Mouse (Mus musculus) retina, postnatal 1 day (tissue): ENCODE results near the gene Cflar.
A peak's percentile ranks its signal among the peaks of the same experiment; 100 is the strongest.

Experiments
- DNase-seq: peaks from one replicate; pipeline ENCODE4 v3.0.0-alpha.2; 2012

The Cflar gene

DNA sequence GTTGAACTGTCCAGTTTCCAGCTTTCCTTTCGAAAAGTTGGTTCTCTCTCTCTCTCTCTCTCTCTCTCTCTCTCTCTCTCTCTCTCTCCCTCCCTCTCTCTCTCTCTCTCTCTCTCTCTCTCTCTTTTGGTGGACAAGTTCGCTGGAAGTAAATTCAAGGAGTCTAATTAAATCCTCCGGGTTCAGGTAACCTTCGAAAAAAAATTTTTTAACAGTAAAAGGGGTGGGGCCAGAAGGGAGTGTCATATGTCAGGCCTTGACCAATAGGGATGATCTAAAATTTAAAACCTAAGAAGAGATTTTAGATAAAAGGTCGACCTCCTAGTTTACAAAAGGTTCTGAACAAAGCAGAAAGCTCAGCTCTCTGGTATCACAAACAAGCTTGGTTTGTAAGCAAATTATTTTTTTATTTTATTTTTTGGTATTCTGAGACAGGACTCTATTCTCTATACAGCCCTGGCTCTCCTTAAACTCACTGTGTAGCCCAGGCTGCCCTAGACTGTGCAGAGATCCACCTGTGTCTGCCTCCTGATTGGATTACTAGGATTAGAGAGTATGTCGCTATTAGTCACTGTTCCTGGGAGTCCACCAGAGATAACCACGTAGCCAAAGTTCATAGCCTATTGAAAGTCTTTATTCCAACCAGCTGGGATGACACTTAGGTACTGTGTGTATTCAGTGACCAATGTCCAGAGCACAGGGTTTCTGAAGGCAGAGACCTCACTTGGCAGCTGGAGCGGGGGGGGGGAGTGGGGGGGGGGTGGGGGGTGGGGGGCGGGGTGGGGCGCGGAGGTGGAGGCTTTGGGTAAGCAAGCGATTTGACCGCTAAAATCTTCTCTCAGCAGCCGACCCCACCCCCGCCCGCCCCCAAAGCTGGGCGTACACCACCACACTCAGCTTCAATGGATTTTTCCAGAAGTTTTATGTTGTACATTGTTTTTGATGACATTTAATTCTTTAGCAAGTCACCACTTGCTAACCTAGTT lies 1.1 kb downstream of the Cflar start:
- peak; percentile 79 for DNase-seq

DNA sequence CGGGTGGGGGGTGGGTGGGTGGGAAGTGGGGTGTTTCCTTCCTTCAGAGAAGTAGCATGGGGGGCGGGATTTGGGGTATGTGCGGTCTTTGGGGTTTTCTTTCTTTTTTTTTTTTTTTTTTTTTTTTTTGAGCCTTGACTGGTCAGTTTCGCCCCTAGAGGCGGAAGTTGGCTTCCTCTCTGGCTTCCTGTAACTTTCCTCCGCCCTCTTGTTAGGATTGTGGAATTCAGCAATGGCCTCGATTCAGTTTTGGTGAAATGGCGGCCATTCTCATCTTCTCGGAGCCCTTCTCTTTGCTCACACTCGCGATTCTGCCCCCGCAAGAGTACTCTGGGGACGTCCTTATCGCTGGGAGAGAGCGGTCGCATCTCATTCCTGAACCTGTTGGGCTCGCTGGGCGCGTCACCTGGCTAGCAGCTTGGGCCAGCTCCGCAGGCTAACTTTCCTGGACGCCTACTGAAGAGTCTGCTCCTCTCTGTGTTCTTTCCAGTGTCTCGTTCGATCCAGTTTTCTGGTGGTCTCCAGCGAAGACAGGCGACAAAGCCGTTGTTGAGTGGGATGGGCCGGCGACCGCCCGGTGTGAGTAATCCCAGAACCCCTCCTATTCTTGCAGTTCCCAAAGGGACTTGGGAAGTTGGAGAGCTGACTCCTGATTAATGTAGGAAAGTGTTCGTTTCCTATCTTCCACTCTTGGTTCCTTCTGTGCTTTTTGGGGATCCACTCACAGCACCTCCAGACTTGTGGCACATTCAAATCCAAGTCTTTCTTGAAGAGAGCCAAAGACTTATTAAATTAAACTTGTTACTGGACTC lies 2.0 kb downstream of the Cflar start:
- peak; percentile 86 for DNase-seq

DNA sequence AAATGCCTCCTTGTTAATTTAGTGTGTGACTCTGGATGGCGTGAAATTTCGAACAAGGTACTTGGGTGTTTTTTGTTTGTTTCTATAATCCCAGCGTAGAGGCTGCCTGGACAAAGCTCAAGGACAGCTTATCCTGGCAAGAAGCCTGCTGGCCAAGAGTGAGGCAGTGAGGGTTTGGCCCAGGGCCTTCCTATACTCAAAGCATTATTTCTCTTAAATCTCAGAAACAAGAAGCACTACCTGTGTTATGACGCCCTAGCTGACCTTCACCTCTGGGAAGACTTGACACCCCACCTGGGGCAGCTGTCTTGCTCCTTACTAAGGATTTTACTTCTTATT lies 2.6 kb downstream of the Cflar start:
- peak; percentile 26 for DNase-seq

DNA sequence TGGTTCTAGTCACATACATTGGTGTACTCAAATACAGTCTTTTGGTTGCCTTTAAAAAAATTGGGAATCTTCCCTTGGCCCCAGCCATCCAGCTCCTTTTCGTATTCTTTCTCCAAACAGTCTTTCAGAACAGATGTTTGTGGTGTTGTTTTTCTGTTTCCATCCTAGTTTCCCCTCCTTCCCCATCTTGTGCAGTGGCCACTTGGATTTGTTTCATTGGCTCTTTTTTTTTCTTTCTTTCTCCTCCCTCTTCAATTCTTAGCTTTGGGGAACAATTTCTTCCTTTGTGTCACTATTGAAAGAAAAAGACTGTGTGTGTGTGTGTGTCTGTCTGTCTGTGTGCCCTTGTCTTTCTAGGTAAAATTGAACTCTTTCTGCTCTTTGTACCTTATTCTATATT lies 3.1 kb downstream of the Cflar start:
- no peak for DNase-seq

DNA sequence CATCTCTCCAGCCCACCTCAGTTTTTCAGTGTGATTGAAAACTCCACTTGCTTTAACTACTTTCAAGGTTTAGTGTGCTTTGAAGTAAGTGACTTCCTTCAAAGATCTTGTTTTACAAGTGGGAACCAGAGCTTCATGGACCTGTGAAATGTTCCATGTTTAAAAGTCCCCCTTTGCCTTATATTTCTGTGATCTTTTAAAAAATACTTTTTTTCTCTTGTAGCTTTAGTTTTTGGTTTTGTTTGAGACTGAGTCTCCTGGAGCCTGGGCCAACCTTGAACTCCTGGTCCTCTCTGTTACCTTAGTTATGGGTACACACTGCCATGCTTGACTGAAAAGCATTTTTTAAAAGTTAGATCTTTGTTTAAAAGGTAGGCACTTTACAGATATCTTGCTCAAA lies 4.2 kb downstream of the Cflar start:
- DNase-seq = no peak

DNA sequence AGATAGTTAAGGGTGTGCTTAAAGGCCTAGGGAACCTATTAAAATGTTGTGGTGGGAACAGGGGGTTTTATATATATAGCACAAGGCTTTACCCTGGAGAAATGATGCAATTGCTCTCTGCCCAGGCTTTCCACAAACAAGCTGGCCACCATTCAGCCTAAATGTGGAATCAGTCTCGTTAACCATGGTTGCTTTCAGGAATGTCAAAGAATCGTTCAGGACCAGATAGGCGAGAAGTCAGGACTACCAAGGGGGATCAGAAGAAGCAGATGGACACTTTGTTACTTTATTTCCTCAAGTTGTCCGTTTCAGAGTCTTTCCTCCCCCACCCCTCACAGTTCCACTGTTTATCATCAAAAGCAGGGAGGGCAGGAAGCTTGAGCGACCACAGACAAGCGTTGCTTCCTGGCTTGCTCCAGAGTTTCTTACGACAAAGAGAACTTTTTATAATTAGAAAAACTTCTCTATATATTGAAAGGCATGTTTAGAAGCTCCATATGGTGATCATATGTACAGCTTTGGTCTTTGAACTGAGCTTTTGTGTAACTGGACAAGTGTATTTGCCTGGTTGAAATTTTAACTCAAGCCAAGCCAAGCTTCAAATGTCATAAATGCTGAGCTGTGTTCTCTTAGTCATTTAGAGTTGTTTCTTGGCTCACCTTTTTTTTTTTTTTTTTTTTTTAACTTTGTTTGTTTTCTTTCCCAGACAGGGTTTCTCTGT lies 5.0 kb downstream of the Cflar start:
- no peak for DNase-seq

DNA sequence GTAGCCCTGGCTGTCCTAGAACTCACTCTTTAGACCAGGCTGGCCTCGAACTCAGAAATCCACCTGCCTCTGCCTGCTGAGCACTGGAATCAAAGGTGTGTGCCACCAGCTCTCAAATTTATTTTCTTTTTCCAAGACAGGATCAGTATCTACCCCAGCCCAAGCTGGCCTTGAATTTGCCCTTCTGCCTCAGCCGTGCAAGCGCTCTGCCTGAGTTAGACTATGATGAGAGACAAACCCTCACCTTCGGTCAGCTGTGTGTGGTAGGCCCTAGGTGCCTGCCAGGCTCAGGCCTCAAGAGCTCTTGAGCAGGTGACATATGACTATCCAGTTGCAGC lies 5.5 kb downstream of the Cflar start:
- DNase-seq = no peak

DNA sequence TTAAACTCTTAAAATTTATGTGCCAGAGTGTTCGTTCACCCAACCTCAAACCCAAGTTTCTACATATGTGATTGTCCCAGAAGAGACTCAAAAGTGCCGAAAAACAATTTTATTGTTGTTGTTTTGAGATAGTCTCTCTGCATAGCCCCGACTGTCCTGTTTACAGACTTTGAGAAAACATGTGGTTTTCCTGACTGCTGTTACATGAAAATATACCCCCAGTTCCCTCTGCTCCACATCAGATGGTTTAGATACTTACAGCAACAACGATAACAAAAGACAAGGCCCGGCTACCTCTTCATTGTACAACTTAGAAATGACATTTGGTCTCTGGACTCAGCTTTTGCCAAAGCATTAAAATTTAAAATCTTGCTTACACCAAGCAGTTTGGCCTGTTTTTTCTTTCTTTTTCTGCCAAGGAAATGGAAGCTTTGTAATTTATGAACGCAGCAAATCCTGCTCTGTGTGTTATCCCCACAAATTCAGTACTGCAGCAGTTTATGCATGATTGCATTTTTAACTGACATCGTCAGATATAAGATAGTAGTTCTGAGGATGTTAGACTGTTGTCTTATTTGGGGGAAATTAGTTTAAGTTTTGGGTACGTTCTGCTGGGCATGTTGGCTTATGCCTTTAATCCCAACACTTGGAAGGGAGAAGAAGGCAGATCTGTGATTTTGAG lies 6.4 kb downstream of the Cflar start:
- no peak for DNase-seq

DNA sequence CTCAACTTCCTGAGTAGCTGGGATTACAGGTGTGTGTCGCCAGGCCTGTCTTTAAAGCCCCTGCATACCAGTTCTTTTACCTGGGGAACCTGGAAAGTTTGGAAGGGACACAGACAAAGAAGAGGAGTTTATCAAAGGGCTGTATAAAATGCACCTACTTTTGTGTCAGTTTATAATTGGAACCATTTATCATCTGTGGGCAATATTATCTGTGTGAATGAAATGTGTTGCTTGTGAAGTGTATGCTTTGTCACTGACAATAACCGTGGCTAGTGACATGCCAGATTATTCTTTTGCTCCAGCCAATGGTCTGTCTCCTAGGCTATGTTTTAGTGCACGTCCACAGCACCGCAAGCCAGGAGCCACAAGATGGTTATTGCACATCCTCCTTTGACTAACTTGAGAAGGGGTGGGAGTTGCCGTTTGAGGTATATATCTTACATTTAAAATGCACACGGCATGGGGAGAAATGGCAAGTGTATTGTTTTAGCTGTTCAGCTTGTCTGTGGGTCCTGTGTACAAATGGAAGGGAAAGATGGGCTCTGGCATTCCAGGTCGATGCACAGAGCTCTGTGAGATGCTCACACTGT lies 8.1 kb downstream of the Cflar start:
- DNase-seq = no peak

DNA sequence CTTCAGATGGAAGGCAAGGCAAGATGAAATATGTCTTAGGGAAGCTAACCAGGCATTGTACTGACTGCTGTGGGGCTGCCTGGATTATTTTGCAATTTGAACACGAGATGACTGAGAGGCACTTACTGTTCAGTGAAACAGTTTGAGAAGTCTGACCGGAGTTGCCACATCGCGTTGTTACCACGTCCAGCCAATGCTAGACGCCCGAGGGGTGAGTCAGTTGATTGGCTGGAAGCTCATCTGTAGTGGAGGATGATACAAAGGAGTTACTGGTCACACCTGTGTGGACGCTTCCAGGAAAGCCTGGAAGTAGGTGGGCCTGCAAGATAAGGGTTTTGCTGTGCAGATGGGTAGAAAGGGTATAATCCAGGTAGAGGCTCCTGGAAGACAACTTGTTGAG lies 8.8 kb downstream of the Cflar start:
- no peak for DNase-seq

DNA sequence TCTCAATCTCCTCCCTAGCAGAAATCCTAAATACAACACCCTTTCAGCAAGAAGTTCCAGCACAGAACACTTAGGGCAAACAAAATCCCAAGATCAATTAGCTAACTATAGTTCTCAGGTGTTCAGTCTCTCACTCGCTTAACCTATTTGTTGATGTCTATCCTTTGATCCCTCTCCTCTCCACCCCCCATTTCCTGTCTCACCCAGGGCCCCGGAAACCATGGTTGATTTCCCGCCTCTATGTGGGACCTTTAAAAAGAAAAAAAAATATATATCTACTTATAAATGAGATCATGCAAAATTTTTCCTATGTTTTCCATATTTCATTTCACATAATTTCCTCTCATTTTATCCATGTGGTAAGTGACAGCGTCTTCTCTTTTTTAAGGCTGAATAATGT lies 9.7 kb downstream of the Cflar start:
- DNase-seq = no peak

DNA sequence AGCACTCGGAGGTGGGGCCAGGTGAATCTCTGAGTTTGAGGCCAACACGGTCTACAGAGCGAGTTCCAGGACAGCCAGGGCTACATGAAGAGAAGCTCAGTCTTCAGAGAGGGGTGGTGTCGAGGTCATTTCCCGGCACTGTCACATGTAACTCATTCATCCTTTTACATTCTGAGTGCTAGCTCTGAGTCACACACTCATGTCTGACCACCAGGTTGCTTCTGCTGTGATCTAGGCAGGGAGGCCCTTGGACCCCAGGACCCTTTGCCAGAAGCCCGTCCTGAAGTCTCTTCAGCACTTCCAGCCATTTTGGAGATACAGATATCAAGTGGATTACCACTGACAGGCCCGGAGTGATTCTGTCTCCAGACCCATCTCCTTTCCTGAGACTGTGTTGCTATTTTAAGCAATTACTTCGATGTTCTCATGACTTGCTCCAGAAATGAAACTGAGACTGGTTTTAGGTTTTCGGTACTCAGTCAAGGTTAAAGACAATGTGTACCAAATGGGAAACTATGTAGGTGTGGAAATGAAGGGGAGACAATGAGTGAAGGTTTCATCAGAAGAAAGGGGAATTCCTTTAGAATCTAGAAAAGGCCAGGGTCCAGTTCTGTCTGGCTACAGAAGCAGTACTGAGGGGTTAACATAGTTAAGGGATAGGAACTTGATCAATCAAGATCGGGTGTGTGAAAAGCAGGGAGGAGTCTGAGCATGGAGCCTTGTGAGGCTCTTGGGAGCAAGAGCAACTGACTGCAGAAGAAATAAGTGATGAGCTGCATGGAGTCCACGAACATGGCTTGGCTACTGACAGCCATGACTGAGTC lies 11.0 kb downstream of the Cflar start:
- no peak for DNase-seq

DNA sequence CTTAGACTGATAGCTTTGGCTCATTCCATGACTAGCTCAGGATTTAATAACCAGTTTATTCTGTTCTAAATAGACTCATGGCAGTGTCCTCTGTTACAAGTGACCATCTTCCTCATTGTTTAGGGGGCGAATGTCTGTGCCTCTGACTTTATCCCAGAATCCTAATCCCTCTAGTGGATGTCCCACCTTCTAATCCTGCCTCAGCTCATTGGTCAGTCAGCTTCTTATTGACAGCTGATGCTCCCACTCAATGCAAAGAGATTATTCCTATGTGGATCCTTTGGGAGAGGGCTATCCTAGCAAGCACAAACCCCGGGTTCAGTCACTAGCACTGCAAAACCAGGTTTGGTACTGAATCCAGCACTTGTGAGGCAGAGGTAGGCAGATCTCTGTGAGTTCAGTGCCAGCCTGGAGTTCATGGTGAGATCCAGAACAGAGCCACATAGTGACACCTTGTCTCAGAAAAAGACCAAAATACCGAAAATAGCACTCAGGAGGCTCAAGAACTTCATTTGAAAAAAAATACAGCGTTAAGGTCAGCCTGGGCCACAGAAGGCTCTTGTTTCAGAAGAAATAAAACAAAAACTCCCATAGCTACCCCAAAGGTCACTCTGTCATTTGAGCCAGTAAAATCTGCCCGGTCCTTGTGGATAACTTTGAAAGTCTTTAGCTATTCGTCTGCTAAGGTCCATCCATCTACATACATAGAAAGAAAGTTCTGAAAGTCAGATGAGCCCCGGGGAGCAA lies 11.9 kb downstream of the Cflar start:
- peak; percentile 75 for DNase-seq

DNA sequence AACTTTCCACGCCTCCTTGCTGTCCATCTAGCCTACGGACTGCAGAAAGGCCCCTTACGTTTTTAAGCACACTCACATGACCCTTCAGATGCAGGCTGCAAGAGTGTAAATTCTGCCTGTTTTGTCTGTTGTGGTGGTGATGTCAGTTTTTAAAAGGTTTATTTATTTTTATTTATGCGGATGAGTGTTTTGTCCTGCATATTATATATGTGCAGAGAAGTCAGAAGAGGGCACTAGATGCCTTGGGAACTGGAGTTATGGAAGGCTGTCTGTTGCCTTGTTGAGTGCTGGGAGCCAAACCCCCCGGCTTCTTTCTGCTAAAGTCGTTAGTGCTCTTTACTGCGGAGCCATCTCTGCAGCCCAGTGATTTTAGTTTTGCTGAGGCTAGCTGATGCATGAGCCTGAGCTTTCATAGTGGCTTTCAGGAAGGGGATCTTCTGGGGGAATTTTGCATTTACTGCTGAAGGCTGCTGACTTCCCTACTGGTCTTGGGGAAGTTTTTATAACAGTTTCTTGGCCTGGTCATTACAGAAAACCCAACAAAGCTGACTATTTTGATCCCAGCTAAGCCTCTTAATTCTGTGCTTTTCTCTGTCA lies 12.6 kb downstream of the Cflar start:
- peak; percentile 35 for DNase-seq

DNA sequence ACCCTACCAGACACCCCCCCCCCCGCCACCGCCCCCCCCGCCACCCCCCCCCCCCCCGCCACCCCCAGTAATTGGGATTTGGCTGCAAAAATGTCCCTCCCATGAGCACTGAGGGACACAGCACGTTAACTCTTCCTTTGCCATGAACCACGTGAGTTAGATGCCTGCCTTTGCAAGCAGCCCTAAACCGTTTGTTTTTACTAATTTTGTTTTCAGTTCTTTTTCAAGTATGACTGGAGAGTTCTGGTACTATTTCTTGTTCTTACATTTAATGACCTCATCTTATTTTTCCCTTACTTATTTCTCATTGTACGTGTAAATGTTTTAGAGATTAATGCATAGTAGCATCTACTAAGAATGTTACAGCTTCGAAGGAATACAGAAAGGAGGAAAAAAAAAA lies 13.2 kb downstream of the Cflar start:
- no peak for DNase-seq

DNA sequence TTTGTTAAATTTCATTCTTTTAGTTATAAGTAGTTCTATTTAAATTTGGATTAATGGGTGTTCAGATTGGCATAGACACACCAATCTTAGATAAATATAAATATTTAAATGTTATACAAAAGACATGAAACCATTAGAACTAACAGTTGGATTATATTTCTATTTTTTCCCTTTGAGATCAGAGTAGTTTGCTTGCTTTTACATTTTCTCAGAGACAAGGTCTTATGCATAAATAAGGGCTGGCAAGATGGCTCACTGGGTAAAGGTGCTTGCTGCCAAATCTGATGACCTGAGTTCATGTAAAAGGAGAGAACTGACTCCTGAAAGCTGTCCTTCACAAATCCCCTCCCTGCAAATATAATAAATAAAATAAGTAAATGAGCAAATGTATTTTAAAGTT lies 13.8 kb downstream of the Cflar start:
- no peak for DNase-seq

DNA sequence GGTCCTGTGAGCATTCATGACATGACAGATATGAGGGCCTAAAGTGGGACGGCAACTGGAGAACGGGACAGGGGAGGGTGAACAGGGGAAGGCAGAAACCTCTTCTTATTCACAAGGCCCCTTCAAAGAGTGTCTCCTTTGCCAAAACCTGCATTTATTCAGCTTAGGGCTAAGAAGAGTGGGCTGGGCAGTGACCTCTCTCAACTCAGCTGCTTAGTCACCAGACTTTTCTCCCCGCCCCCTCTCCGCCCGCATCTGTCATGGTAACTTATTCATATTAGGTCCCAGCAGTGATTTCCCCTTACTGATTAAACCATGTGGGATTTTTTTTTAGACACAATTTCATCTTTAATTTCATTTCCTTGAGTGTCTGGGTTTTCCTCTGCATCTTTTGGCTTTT lies 14.5 kb downstream of the Cflar start:
- DNase-seq = no peak

DNA sequence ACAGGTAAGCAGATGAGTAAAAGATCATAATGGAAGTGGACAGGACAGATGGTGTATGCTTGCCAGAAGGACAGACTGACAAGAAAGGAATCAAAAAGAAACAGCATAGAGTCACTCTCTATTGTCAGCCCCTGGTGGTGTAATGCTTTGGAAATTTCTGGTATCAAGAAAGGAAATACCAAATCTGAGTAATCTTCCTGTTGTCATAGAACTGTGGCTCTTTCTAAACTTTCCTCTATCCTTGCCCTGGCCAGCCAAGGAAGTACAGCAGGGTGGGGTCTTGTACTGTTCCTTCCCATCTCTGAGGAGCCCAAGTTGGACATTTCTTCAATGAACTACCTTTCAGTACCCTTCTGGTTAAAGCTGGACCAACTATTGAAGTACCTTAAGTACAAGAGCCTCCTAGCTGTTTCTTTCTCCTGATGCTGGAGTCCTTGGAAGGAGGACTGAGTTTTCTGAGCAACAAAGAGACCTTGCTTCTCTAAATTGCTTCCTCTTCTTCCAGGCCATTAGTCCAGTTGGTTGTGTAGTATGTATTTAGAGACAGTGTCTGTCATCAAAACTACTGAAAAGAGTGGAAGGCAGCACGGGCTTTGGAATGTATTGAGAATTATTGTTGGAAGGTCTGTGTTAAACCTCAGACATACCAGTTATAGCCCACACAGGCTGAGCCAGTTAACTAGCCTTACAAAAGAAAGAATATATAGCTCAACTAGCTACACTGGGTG lies 15.9 kb downstream of the Cflar start:
- no peak for DNase-seq

DNA sequence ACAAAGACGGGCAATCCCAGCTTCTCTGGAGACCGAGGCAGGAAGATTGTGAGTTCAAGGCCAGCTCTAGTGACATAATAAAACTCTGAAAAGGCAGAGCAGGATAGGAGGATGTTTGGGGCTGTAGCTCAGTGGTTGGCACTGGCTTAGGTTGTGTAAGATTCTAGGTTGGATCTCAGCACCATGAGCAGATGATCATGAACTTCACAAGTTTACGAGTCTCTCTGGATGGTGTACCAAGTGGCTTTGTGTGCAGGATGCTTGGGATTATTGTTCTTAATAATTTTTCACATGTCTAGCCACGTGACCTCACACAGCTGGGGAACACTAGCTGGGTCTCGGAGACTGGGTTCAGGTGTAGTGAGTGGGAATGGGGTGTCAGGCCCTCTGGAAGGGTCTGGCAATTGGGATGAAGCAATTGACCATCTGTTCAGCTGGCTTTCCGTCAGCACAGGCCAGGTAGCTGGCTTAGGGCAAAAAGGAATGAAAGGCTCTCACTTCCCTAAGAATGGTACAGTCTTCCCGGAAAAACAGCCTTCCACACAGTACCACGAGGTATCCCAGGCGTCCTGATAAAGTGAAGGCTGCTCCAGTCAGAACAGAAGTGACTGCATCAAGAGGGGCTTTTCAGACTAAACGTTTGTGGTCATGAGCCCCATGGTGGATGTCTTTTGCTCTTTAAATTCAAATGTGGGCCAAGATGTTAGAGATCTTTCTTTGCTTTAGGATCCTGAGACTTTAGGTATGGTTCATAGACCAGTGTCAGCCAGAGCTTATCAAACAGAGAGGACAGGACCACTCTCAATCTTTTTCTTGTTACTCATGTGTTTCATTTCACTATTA lies 16.7 kb downstream of the Cflar start:
- no peak for DNase-seq
